Mouse (Mus musculus) stomach, embryonic 16.5 days (tissue): Measurements from ENCODE around the gene Snx12. TPM values are rescaled to one million over a fixed set of nuclear protein-coding genes. Genes with fewer than 3 reads are reported as not detected.

Source experiments
- ATAC-seq: fragments of 200-750 bp; cut with Nextera tagmentation; 2 replicates; pipeline ENCODE4 v1.8.0; 2017; ENCODE audit warnings: moderate number of reproducible peaks, moderate TSS enrichment; ENCODE audit not compliant: insufficient read depth, low FRiP score
- H3K27ac ChIP-seq: fragments of 300-500 bp; sonication (generic); 2 replicates; pipeline ENCODE4 v1.5.1; 2014; ENCODE audit warnings: low read length
- H3K27me3 ChIP-seq: fragments of 300-500 bp; sonication (generic); 2 replicates; pipeline ENCODE4 v1.6.1; 2014; ENCODE audit warnings: low read length, control low read depth, mixed read lengths; ENCODE audit not compliant: control insufficient read depth, insufficient read depth
- H3K36me3 ChIP-seq: fragments of 300-500 bp; sonication (generic); 2 replicates; pipeline ENCODE4 v1.6.1; 2014; ENCODE audit warnings: low read length; ENCODE audit not compliant: control insufficient read depth, insufficient read depth
- H3K4me1 ChIP-seq: fragments of 300-500 bp; sonication (generic); 2 replicates; pipeline ENCODE4 v1.6.1; 2014; ENCODE audit warnings: low read length, control low read depth, mixed read lengths; ENCODE audit not compliant: control insufficient read depth, insufficient read depth
- H3K4me2 ChIP-seq: fragments of 300-500 bp; sonication (generic); 2 replicates; pipeline ENCODE4 v1.6.1; 2014; ENCODE audit warnings: low read depth, low read length, mixed read lengths
- H3K4me3 ChIP-seq: fragments of 300-500 bp; sonication (generic); replicated peaks from 2 replicates; pipeline ENCODE4 v1.5.1; 2014; ENCODE audit warnings: mild to moderate bottlenecking, low read length
- H3K9ac ChIP-seq: fragments of 300-500 bp; sonication (generic); 2 replicates; pipeline ENCODE4 v1.6.1; 2014; ENCODE audit warnings: low read length
- H3K9me3 ChIP-seq: fragments of 300-500 bp; sonication (generic); replicated peaks from 2 replicates; pipeline ENCODE4 v1.6.1; 2016; ENCODE audit warnings: low read length, control low read depth; ENCODE audit not compliant: control insufficient read depth
- WGBS: fragments of 180-500 bp; shearing (Covaris S2); extraction: QIAGEN DNeasy Blood & Tissue Kit; methylation state at CpG from one replicate; pipeline ENCODE4 v1.1.7; 2014; 5-methylcytosine and 5-hydroxymethylcytosine counted together
- polyA plus RNA-seq: library from polyadenylated mRNA; unstranded; fragments of >200 nt; fragmentation: Nextera tagmentation; extraction: Ambion mirVana; gene quantifications from 2 replicates; pipeline ENCODE4 v1.2.1, GENCODE M21; 2015

Snx12 gene
- polyA plus RNA-seq: 49.9 and 55.6 TPM in 2 replicates

GRCm38 (mm10) chrX:101221834-101222795 is at the start of gene Snx12:
TSS of gene Snx12 (minus strand) at chrX:101222563.
- H3K4me3 ChIP-seq: peak within 1 kb of the TSS; percentile 61
- no peaks in the 10 kb centered on the region; the same call in 1 of the 2 replicates for H3K27me3 ChIP-seq
- no peaks in the 10 kb centered on the region for H3K36me3 ChIP-seq
- peak within 1 kb of the TSS; percentile 70 for H3K27ac ChIP-seq
- H3K9me3 ChIP-seq: no peaks in the 10 kb centered on the region
- H3K4me1 ChIP-seq: no peaks in the 10 kb centered on the region
- peak within 1 kb of the TSS; percentile 54 for H3K4me2 ChIP-seq
- 19% methylated on average over 55 of the region's 55 CpGs for WGBS
- peak within 1 kb of the TSS; percentile 69 for H3K9ac ChIP-seq
- ATAC-seq: peak; percentile 96

GRCm38 (mm10) chrX:101268755-101269124 is 46.4 kb upstream of the Snx12 start, which contains the start of gene Gm20489:
TSS of gene Gm20489 (minus strand) at chrX:101269023.
- WGBS: 41% methylated on average over 3 of the region's 3 CpGs
- Histone ChIP-seq H3K4me1 (no peaks in the 10 kb centered on the region), H3K36me3 (no peaks in the 10 kb centered on the region), H3K4me2 (no peak within 1 kb of the TSS), H3K27me3 (peaks cover 6% of the 10 kb centered on the region; the same call in 1 of the 2 replicates), H3K9ac (no peak within 1 kb of the TSS), H3K9me3 (no peaks in the 10 kb centered on the region), H3K4me3 (no peak within 1 kb of the TSS), H3K27ac (no peak within 1 kb of the TSS)
- no peak for ATAC-seq

GRCm38 (mm10) chrX:101268025-101268754 is 45.8 kb upstream of the Snx12 start, which contains the start of gene Il2rg:
TSS of gene Il2rg (minus strand) at chrX:101268255.
- H3K4me2 ChIP-seq: no peak within 1 kb of the TSS
- 46% methylated on average over 5 of the region's 5 CpGs for WGBS
- no peak; the same call in 1 of the 2 replicates for ATAC-seq

GRCm38 (mm10) chrX:101266631-101267030 is 44.3 kb upstream of the Snx12 start:
- Histone ChIP-seq H3K4me3 (no peak overlapping the region), H3K27me3 (peaks cover 6% of the 10 kb centered on the region; the same call in 1 of the 2 replicates), H3K4me2 (no peak overlapping the region), H3K36me3 (no peaks in the 10 kb centered on the region), H3K9me3 (no peaks in the 10 kb centered on the region), H3K4me1 (no peaks in the 10 kb centered on the region), H3K9ac (no peak overlapping the region), H3K27ac (no peak overlapping the region)
- 84% methylated on average over 6 of the region's 6 CpGs for WGBS
- ATAC-seq: no peak

More at GRCm38 (mm10) chrX:101268025-101268754, 45.8 kb upstream of the Snx12 start, which contains the start of gene Il2rg:
- no peak within 1 kb of the TSS for H3K9ac ChIP-seq
- no peak within 1 kb of the TSS for H3K4me3 ChIP-seq
- H3K27ac ChIP-seq: no peak within 1 kb of the TSS
- H3K27me3 ChIP-seq: peaks cover 6% of the 10 kb centered on the region; the same call in 1 of the 2 replicates
- no peaks in the 10 kb centered on the region for H3K4me1 ChIP-seq
- no peaks in the 10 kb centered on the region for H3K36me3 ChIP-seq
- H3K9me3 ChIP-seq: no peaks in the 10 kb centered on the region

- no peak within 1 kb of the TSS for H3K27ac ChIP-seq
- H3K9me3 ChIP-seq: no peaks in the 10 kb centered on the region
- ATAC-seq: no peak
These were observed 41.5 kb upstream of the Snx12 start, which contains the start of gene Gm614 for GRCm38 (mm10) chrX:101263892-101264291. TSS of gene Gm614 (minus strand) at chrX:101263992.

GRCm38 (mm10) chrX:101260441-101261325 is 38.3 kb upstream of the Snx12 start:
- H3K4me1 ChIP-seq: no peaks in the 10 kb centered on the region
- H3K4me3 ChIP-seq: no peak overlapping the region
- no peak overlapping the region for H3K4me2 ChIP-seq
- H3K36me3 ChIP-seq: no peaks in the 10 kb centered on the region
- H3K9me3 ChIP-seq: no peaks in the 10 kb centered on the region
- ATAC-seq: peak; percentile 76
- peak overlapping the region; percentile 32; the same call in 1 of the 2 replicates for H3K27ac ChIP-seq
- no peak overlapping the region for H3K9ac ChIP-seq
- WGBS: 32% methylated on average over 12 of the region's 13 CpGs
- no peaks in the 10 kb centered on the region; the same call in 1 of the 2 replicates for H3K27me3 ChIP-seq

More at GRCm38 (mm10) chrX:101263892-101264291, 41.5 kb upstream of the Snx12 start, which contains the start of gene Gm614:
- no peak within 1 kb of the TSS for H3K9ac ChIP-seq
- no peak within 1 kb of the TSS for H3K4me2 ChIP-seq
- no peaks in the 10 kb centered on the region for H3K4me1 ChIP-seq
- H3K36me3 ChIP-seq: no peaks in the 10 kb centered on the region
- peaks cover 6% of the 10 kb centered on the region; the same call in 1 of the 2 replicates for H3K27me3 ChIP-seq
- WGBS: 77% methylated on average over 1 of the region's 1 CpGs
- no peak within 1 kb of the TSS for H3K4me3 ChIP-seq

- no peaks in the 10 kb centered on the region for H3K4me1 ChIP-seq
- no peaks in the 10 kb centered on the region; the same call in 1 of the 2 replicates for H3K27me3 ChIP-seq
- no peak overlapping the region for H3K27ac ChIP-seq
- WGBS: 73% methylated on average over 13 of the region's 13 CpGs
- no peaks in the 10 kb centered on the region for H3K9me3 ChIP-seq
- no peak overlapping the region for H3K4me3 ChIP-seq
- no peaks in the 10 kb centered on the region for H3K36me3 ChIP-seq
- no peak for ATAC-seq
- H3K9ac ChIP-seq: no peak overlapping the region
- no peak overlapping the region for H3K4me2 ChIP-seq
These were observed 34.2 kb upstream of the Snx12 start for GRCm38 (mm10) chrX:101256603-101257002.

GRCm38 (mm10) chrX:101254740-101255139 is 32.4 kb upstream of the Snx12 start:
- WGBS: 18% methylated on average over 26 of the region's 26 CpGs
- no peaks in the 10 kb centered on the region; the same call in 1 of the 2 replicates for H3K27me3 ChIP-seq
- peak overlapping the region; percentile 61 for H3K4me2 ChIP-seq
- H3K9ac ChIP-seq: peak overlapping the region; percentile 72
- peak overlapping the region; percentile 42 for H3K27ac ChIP-seq
- H3K4me3 ChIP-seq: peak overlapping the region; percentile 60
- no peaks in the 10 kb centered on the region for H3K4me1 ChIP-seq
- ATAC-seq: peak; percentile 20; the same call in 1 of the 2 replicates
- H3K9me3 ChIP-seq: no peaks in the 10 kb centered on the region
- H3K36me3 ChIP-seq: no peaks in the 10 kb centered on the region
